Mouse (Mus musculus) c-Kit-positive CD71-positive TER-119-negative erythroid progenitor cells, embryonic 14.5 days (primary cell): ENCODE measurements around the gene Sptb.

ENCODE experiments used
- DNase-seq: peaks from one replicate; pipeline ENCODE4 v3.0.0-alpha.2; 2013; ENCODE audit warnings: low read depth

Sptb gene

DNA sequence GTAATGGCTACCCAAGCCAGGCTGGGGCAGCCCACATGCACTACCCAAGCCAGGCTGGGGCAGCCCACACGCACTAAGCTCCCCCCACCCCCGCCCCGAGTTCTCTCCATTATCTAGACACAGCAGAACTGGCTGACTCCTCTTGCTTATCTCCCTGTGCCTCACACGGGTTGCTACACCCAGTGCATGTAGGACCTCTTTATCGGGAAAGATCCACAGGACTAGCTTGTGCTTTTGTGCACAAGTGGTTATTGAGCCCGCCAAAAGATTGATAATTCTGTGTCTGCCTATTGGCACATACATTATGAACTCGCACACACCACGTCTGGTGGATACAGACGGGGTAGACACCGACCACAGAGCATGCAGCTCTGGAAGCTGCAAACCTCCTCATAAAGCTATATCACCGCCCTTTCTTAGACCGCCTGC lies 36.5 kb downstream of the Sptb start:
- DNase-seq, result peak; percentile 91

DNA sequence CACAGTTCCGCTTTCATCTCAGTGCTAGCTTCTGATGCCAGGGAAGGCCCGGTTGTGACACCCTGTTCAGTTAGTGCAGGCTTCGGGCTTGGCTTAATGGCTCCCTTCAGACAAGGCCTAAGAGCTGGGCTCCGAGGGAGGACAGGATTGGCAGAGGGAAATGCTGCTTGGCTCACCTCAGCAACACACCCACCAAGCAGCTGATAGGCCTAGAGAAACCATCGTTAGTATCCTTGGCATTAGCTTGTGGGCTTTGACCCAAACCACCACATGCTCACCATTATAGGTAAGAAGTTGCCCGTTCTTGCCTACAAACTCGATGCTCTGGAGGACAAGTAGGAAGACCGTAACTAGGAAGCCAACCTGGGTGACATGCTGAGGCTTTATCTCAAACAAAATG lies 38.3 kb downstream of the Sptb start:
- no peak for DNase-seq

DNA sequence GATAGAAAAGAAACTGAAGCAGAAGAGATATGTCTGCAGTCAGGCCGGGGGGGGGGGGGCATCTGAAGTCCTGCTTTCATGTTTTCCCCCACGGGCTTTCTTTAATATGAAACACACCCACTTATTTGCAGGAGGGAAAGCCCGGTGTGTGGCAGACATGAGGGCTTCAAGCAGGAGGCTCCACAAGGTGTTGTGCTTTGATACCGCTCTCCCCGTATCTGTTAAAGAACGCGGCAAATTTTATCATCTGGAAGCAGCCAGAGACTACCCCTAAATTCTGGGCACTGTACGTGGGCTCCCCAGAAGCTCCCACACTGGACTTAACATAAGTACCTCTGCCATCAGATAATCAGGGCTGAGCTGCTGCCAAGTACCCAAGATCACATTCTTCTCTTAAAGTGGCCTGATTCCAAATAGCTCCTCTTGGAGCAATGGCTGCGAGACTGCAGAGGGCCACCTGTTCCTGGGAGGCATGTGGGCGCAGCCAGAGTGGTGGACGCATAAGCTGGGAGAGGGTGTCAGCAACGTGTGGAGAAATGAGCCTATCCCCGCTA lies 39.7 kb downstream of the Sptb start:
- DNase-seq, result peak; percentile 94

DNA sequence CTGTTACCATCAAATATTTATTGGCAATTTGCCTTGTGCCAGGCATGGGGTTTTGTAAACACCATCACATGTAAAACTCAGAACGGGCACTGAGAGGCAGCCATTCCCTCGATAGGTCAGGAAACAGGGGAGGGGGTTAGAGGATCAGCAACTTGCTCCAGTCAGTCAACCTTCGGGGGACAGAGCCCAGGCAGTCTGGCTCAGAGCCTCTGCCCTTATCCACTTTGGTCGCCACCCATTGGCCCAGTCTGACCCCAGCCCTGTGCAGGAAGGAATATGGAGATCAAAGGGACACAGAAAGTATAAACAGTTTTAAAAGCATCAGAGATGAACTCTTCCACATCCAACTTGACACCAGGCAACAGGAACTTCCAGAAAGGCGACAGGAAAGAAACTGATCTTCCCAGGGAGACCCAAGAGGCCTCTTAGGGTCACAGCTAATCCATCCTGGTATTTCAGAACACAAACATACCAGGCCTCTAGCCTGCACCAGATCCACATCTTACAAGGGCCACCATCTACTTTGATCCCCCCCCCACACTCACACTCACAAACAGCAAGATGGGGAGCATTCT lies 40.3 kb downstream of the Sptb start:
- no peak for DNase-seq

DNA sequence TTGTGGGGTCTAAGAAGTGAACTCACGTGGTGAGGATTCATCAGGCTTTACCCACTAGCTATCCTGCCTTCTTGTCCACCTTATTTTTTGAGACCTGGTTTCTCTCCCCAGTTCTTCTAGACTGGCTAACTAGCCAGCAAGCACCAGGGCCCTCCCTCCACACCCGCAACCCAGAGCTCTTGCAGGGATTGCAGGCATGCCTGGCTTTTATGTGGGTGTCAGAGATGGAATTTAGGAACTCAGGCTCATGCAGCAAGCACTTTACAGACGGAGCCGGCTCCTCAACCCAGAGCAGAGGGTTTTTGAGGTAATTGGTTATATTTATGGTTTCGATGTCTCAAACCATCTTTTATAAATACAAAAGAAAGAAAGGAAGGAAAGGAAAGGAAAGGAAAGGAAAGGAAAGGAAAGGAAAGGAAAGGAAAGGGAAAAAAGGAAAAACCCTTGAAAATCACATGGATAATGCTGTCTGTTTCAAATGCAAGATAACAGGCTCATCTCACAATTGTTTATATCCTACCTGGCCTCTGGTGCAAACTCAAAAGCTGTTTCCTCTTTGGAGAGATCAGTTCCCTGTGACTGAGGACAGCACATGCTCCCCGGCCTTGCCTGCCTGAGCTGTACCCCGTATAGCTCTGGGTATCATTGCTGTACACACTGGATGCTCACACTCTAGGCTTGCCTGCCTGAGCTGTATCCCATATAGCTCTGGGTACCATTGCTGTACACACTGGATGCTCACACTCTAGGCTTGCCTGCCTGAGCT lies 41.5 kb downstream of the Sptb start:
- DNase-seq, result no peak

DNA sequence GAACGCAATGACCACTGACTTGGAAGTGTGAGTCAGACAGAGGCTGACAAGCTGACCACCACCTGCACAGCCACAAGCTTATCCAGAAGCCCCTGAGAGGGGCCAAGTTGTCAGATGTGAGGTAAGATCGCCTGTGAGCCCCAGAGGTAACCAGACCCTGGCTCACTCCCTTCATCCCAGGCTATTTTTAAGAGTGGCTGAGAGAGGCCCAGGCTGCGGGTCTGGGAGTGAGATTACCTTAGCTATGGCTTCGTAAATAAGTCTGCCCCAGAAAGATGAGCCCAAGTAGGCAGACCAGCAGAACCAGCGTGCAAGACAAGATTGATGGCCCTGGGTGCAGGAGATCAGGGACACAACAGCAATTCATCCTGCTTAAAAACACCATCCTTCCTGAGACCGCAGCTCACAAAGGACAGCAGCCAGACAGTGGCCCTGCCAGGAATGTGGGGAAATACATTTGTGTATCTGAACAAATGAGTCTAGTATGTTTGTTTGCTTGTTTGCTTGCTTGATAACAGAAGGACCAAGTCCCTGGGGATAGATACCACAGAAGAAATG lies 58.5 kb downstream of the Sptb start:
- no peak for DNase-seq

DNA sequence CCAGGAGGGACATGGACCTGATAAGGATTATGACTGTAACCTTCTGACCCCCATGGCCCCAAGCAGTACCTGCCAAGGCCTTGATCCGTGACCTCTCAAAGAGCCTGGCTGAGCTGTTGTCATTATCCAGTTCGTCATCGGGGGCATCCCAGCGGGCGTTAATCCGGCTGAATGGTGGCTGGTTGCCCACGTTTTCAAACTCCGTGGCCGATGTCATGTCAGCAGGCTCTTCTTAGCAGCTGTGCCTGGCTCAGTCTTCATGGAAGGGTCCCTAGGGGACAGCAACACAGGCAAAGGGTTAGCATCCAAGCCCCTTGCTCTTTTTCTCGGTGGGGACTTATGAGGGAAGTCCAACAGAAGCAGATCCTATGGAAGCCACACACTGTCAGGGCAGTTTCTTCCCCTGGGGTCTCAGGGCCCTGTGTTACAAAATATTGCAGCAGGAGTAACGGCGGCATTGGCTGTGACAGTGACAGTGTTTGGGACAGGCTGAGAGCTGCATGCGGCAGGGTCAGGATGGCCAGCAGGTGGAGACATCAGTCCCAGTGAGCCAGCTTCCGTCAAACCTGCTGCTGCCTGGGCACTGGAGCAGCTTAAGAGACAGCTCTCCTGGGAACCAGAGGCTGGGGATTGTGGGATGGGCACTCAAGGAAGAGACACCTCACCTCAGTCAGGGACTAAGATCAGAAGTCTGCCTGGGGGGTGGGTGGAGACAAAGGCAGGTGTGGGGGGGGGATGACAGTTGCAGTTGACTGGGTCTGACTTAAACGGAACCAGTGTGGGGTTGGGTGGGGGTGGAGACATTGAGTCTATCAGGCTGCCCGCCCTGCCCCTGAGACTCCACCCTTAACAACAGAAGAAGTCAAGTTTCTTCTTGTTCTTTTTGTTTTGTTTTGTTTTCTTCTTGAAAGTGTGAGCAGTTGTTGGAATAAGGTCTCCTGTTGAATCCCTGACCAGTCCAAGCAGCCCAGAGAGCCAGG lies 60.3 kb downstream of the Sptb start:
- DNase-seq, result peak; percentile 51

DNA sequence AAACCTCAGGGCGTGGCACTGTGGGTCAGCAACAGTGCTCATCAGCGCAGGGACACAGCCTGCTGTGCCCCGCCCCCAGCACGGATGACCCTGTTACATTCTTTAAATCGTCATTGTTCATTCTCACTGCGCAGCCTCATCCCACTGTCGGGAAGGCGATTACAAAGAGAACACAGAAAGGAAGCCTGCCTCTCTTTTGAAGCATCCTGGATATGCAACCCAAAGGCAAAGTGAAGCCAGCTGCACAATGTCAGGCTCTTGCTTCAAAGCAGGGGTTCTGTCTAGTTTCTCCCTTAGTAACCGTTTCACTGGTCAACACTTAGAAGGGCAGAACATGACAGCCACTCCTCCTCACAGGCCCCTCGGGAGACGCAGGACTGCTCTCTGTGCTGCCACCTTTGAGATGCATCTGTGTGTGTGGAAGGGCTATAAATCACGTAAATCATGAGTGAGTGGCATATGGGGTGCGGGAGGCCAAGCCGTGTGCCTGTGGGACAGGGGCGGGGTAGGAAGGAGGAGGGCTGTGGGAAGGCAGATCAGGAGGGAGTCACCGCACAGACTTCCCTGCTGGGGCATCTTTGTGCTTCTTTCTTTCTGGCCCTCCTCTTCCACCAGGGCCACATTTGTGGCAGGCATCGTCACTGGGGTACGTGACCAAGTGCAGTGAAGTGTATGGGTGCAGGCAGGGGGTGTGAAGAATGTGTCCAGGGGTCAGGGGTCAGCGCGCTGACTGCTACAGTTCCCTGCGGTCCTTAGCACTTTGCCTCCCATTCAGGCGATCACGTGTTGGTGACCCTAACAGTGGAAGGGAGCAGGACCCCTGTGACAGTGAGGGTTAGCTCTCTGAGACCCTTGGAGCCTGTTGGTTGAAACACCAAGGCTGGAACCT lies 64.9 kb downstream of the Sptb start:
- DNase-seq, result no peak

DNA sequence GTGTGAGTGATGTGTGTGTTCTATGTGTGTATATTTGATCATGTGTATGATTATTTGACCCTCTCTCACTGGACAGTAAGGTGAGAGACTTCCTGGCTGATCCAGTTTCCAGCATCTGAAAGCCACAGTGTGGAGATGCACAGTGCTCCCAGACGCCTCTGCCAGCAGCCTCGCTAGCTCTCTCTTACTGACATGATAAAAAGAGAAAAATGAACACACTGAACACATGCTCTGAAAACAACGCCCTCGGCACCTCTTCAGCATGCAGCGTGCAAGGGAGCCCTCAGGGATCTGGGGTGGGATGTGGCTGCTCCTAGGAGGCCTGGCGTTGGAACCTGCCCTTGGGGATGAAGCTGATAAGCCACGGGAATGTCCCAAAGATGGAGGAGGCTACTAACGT lies 66.7 kb downstream of the Sptb start:
- no peak for DNase-seq

DNA sequence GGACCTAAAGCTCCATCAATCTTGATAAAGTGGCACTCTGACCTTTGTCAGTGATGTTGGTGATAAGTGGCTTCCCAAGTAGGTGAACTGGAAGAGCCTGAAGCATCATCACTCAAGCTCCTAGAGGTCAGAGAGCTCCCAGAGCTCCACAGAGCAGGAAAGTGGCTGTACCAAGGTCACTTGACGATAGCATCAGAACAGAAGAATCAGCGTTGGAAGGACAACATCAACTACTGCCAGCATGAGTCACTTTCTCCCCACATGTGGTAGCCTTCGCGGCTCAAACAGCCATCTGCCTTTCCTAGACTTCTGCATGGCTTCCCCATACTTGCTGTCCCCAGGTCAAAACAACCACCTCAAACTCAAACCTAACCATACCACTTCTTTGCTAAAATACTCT lies 67.7 kb downstream of the Sptb start:
- no peak for DNase-seq

DNA sequence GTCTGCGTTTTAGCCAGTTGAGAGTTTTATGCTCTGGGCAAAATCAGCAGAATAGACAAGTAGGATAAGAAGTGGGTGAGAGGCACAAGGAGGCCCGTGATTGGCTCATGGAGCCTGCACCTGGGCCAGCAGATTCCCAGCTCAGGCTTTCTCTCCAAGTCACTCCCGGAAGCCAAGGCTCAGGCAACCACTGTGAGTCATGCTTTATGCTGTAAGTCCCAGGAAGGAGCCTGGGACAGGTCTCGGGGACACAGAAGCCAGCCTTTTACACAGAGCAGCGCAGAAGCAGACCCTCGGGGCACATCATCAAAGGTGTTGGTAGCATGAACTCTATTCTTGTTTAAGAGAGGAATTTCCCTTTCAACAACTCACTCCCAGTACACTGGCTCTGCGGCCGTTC lies 69.7 kb downstream of the Sptb start:
- no peak for DNase-seq

DNA sequence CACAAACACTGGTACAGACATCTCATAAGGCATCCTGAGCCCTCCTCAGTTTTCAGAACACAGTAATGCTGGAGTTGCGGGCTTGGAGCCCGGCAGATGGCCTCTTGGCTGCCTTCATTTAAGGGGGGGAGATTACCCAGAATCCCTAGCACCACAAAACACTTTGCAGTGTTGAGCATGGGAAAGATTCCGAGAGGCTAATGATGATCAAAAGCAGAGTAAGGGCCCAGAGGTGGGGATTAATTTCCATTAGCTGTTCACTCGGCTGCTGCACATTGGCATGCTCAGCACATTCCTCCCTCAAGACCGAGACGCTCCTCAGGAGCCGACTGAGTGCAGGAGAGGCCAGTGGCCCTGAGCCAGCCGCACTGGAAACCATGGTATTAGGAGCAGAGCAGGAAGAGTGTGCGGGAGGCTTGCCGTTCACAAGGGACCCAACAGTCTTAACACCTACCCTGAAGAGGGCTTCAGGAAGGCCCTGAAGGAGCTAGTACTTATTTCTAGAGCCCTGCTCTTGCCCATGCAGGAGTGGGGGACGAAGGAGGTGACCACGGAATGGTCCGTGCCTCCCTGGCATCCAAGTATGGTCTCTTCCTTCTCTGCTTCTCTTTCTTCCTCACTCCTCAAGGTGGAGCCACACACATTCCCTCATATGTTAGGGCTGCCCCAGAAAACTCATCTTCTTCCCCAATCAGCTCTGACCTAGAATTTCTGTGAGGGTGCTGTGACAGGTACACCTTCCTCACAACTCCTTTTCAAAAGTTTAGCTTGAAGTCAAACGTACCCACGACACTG lies 75.3 kb downstream of the Sptb start:
- no peak for DNase-seq

DNA sequence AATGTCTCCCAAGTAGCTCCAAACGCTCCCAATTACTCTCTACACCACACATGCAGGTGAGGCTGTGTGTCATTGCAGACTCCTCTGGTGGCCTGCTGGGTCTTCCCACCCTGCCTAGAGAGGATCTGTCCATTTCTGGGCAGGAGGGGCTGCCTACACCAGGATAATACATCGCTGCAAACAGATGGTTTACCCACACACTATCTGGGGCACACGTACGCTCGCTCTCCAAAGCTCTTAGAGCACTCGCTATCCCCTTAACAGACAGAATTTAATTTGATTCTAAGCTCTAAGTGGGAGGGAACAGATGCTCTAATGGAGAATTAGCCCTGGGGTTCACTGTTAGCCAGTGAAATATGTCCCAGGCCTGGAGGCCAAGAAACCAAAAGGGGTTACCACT lies 87.0 kb downstream of the Sptb start:
- DNase-seq, result no peak

DNA sequence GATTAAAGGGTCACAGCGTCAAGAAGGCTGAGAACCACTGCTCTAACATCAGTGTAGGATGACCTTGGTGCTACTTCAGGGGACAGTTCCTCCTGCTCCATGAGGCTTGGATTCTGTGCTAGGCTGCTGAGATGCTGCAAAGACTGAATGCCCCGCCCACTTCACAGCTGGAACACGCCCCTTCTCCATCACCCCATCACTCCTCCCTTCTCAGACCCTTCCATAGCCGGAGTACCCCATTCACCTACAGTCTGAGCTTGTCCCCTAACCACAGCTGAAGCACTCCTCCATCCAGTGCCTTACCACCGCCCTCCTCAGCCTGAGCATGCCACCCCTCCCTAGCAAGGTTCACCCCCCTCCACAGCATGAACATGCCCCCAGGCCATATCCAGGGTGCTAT lies 90.5 kb downstream of the Sptb start:
- DNase-seq, result no peak

DNA sequence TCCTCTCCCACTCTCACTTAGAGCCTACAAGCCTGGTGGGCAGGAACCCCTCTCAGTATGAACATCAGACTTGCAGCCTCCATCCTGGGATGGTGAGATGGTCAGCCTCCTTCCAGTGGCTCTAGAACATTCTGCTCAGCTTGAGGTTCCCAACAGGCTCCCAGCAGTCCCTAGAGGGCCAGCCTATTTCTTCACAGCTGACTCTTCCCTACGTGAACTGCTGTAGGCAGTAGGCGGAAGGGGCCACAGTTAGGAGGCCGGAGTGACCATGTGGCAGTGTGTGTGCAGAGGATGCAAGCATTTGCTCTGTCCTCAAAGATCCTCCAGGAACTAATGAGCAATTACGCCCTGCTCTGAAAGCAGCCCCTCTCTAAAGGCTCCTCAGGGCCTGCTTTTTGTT lies 92.2 kb downstream of the Sptb start:
- DNase-seq, result no peak

DNA sequence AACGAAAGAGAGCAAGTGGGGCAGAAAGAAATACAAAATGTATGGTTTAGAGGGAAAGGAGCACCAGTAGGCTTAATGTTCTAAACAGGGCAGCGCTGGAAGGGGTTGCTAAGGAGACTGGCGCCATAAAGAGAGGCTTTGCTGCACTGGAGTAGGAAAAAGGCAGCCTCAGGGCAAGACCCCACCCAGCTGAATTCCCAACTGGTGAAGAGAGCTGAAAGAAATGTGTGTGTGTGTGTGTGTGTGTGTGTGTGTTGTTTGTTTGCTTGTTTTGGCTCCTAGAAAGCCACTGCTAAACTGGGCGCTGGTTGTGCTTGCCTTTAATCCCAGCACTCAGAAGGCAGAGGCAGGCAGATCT lies 94.8 kb downstream of the Sptb start:
- DNase-seq, result no peak

DNA sequence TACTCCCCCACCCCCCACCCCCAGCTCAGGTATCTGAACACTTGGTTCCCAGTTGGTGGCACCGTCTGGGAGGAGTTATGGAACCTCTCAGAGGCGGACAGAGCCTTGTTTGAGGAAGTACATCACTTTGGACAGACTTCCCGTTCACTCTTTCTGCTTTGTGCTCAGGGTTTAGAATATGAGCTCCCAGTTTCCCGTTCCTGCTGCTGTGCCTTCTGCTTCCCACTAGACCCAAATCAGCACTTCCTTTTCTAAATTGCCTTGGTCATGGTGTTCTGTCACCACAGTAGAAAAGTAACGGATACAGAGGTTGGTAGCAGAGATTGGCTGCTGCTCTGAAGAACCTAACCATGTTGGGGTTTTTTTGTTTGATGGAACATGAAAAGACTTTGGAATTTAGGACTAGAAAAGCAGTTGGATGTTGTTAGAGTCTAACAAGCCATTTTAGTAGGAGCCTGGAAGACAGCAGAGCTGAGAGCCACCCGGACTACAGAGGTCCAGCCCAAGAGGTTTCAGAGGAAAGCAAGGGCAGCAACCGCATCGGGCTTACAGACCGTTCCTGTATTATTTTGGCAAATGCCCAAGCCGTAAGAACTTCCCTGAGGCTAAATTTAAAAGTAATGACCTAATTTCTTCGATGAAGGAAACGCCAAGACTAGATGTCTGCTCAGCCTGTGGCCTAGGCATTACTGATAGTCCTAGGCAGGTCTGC lies 95.3 kb downstream of the Sptb start:
- DNase-seq, result no peak

DNA sequence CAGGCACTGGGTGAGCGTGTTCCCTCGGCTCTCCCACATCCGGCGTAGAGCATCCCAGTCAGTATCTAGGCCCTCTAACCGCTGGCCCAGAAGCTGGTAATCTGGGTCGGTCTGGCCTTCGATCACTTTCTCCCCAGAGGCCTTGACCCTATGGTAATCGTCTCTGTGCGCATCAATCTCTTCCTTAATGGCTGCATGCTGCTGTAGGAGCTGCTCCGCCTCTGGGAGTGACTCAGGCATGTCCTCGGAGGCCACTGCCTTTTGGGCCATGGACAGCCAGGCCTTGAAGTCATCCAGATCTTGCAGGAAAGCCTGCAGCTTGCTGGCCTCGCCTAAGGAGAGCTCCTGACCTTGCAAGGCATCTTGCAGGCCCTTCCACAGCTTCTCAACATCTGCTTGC lies 97.7 kb downstream of the Sptb start:
- no peak for DNase-seq

DNA sequence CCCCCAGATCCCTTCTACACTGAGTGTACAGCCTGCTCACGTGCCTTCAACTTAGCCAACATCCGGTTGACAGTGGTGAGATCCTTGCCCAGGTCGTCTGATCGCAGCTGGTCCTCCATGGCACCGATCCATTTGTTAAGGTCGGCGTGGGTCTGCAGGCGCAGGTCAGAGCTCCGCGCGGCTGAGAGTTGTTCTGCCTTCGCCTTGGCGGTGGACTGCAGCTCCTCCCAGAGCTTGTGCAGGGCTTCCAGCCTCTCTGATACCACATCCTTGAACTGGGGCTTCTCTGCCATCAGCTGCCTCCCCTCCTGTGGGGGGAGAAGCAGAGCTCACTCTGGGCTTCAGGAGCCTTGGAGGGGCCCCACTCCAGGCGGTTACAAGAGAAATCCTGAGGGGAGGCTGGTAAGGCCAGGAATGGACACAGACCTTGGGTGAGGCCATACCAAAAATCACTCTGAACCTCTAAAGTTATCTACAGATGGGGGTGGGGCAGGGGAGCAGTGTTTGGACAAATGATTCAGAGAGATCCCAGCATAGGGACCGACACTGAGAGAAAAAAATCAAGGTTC lies 101.3 kb downstream of the Sptb start:
- DNase-seq, result no peak
